9 mouse cellular contexts compared by ENCODE assay signal in genomic region chr11:26785164-26785563, GRCm38 (mm10).
DNase-seq lines count a peak whose midpoint lies in the region; ATAC-seq and TF ChIP-seq lines count a peak whose summit lies in the region.
"Had no signal": no experiment of that assay in that cellular context is flagged by ENCODE, and none has a peak within 500 bp of the region (broad histone marks: within the 10 kb centered on the region; RNA-seq: fewer than 3 reads in every experiment).

No protein-coding gene starts in this region.

- peak; percentile 30 to 35 for DNase-seq in cerebellum, postnatal 14 days
- DNase-seq in cerebellum, adult 18-20 months: no peak
- peak; percentile 55 for DNase-seq in lung, embryonic 14.5 days
- no peak for DNase-seq in lung, postnatal 25 days (ENCODE audit: low spot score)
- peak; percentile 55 for DNase-seq in midbrain, postnatal 0 days (ENCODE audit: low spot score)
- DNase-seq in heart, postnatal 25 days (ENCODE audit: low spot score): no peak

- no peak overlapping the region for H3K4me3 ChIP-seq in lung, embryonic 14.5 days (ENCODE audit: low read depth, low read length)
- H3K4me3 ChIP-seq in forebrain, embryonic 13.5 days: no peak overlapping the region
- H3K4me3 ChIP-seq in midbrain, postnatal 0 days (ENCODE audit: low read depth, low read length): no peak overlapping the region
- H3K4me3 ChIP-seq: limb, embryonic 15.5 days had no signal

- WGBS in lung, embryonic 14.5 days: 20% methylated on average over 1 of the region's 1 CpGs
- 29% methylated on average over 1 of the region's 1 CpGs for WGBS in forebrain, embryonic 13.5 days
- WGBS in midbrain, postnatal 0 days: 16% methylated on average over 1 of the region's 1 CpGs

- H3K36me3 ChIP-seq in lung, embryonic 14.5 days (ENCODE audit: insufficient read depth): no peaks in the 10 kb centered on the region
- no peaks in the 10 kb centered on the region for H3K36me3 ChIP-seq in forebrain, embryonic 13.5 days (ENCODE audit: poor library complexity, severe bottlenecking)
- H3K36me3 ChIP-seq in midbrain, postnatal 0 days (ENCODE audit: insufficient read depth, low read length): no peaks in the 10 kb centered on the region
- H3K36me3 ChIP-seq: limb, embryonic 15.5 days had no signal

- ATAC-seq in lung, embryonic 14.5 days (ENCODE audit: insufficient read depth): no peak
- ATAC-seq in forebrain, embryonic 13.5 days: peak; percentile 88
- ATAC-seq in midbrain, postnatal 0 days (ENCODE audit: low FRiP score): no peak
- no peak for ATAC-seq in inflammation-experienced regulatory T-cells, adult 6 months

- no peak overlapping the region for H3K4me2 ChIP-seq in lung, embryonic 14.5 days
- H3K4me2 ChIP-seq in forebrain, embryonic 13.5 days: no peak overlapping the region
- H3K4me2 ChIP-seq in midbrain, postnatal 0 days (ENCODE audit: low read depth, low read length, poor library complexity, severe bottlenecking): no peak overlapping the region
- H3K4me2 ChIP-seq: limb, embryonic 15.5 days had no signal

- no peaks in the 10 kb centered on the region for H3K9me3 ChIP-seq in lung, embryonic 14.5 days (ENCODE audit: low read depth, low read length)
- no peaks in the 10 kb centered on the region for H3K9me3 ChIP-seq in forebrain, embryonic 13.5 days (replicated peaks)
- H3K9me3 ChIP-seq in midbrain, postnatal 0 days (ENCODE audit: low read length): no peaks in the 10 kb centered on the region
- H3K9me3 ChIP-seq: limb, embryonic 15.5 days had no signal

- no peak overlapping the region for H3K9ac ChIP-seq in lung, embryonic 14.5 days
- no peak overlapping the region for H3K9ac ChIP-seq in forebrain, embryonic 13.5 days
- no peak overlapping the region for H3K9ac ChIP-seq in midbrain, postnatal 0 days (replicated peaks; ENCODE audit: low read length, poor library complexity, severe bottlenecking)
- H3K9ac ChIP-seq: limb, embryonic 15.5 days had no signal

- H3K27me3 ChIP-seq in lung, embryonic 14.5 days (ENCODE audit: insufficient read depth, low read length): no peaks in the 10 kb centered on the region
- H3K27me3 ChIP-seq in forebrain, embryonic 13.5 days: no peaks in the 10 kb centered on the region
- H3K27me3 ChIP-seq in midbrain, postnatal 0 days (ENCODE audit: insufficient read depth, low read length): no peaks in the 10 kb centered on the region
- H3K27me3 ChIP-seq: limb, embryonic 15.5 days had no signal

- TF ChIP-seq CTCF in lung, embryonic 14.5 days (IDR thresholded peaks at IDR 0.05; ENCODE audit: low read depth): peak; percentile 63
- peak; percentile 84 for TF ChIP-seq CTCF in midbrain, postnatal 0 days (IDR thresholded peaks at IDR 0.05)

- H3K4me1 ChIP-seq in lung, embryonic 14.5 days (ENCODE audit: insufficient read depth): no peaks in the 10 kb centered on the region
- H3K4me1 ChIP-seq in forebrain, embryonic 13.5 days: no peaks in the 10 kb centered on the region
- no peaks in the 10 kb centered on the region for H3K4me1 ChIP-seq in midbrain, postnatal 0 days (ENCODE audit: insufficient read depth, low read length)
- H3K4me1 ChIP-seq: limb, embryonic 15.5 days had no signal

- intact Hi-C loops in heart, postnatal 25 days (cut with DNase I): no loop called here

- no peak overlapping the region for H3K27ac ChIP-seq in lung, embryonic 14.5 days (ENCODE audit: low read depth)
- H3K27ac ChIP-seq in forebrain, embryonic 13.5 days: no peak overlapping the region
- H3K27ac ChIP-seq in midbrain, postnatal 0 days (ENCODE audit: low read depth, low read length): no peak overlapping the region
- H3K27ac ChIP-seq: limb, embryonic 15.5 days had no signal

Comparison
In these comparisons a context has a peak if more than half of its experiments do, and no peak if none do; other contexts are left out.
1. DNase-seq: peak in cerebellum, postnatal 14 days (2 of 2), lung, embryonic 14.5 days (single experiment) and midbrain, postnatal 0 days (single experiment); none in cerebellum, adult 18-20 months (0 of 2), lung, postnatal 25 days (single experiment) and heart, postnatal 25 days (single experiment).